Mouse (Mus musculus) erythroid progenitor cell, adult 5-6 weeks (primary cell): Measurements from ENCODE around the gene Rbck1. TPM values are rescaled to one million over a fixed set of nuclear protein-coding genes. Genes with fewer than 3 reads are reported as not detected.
"Not testable (repeated sequence)": the region's sequence is repeated elsewhere in the genome, so short reads cannot be mapped to it uniquely, and the experiment has no call there.

Source experiments
- ATAC-seq: replicated peaks from 2 replicates; pipeline ENCODE4 v1.8.0; 2016; ENCODE audit warnings: moderate number of reproducible peaks, mild to moderate bottlenecking, moderate TSS enrichment, inconsistent platforms; ENCODE audit not compliant: poor library complexity, low FRiP score, severe bottlenecking
- total RNA-seq, 2 experiments: library from RNA; stranded (forward) in 1 of 2; stranded (reverse) in 1 of 2; fragments of 150-400 nt in 1 of 2; fragments of 186-747, 209-891 nt in 1 of 2; gene quantifications; 2 replicates each; pipeline versions ENCODE4 v1.2.3 to v1.2.4; 2015 to 2017; ENCODE audit warnings: low replicate concordance in 2 of 2

The Rbck1 gene
- total RNA-seq (2015; ENCODE audit: low replicate concordance) (53.0 and 64.6 TPM in 2 replicates), total RNA-seq (2017; ENCODE audit: low replicate concordance) (20.3 and 35.2 TPM in 2 replicates)

- ATAC-seq = peak; percentile 88
Observed at GRCm38 (mm10) chr2:152332101-152332825, at the start of gene Rbck1. Gene Rbck1, minus strand, starts transcription at chr2:152332653.

DNA sequence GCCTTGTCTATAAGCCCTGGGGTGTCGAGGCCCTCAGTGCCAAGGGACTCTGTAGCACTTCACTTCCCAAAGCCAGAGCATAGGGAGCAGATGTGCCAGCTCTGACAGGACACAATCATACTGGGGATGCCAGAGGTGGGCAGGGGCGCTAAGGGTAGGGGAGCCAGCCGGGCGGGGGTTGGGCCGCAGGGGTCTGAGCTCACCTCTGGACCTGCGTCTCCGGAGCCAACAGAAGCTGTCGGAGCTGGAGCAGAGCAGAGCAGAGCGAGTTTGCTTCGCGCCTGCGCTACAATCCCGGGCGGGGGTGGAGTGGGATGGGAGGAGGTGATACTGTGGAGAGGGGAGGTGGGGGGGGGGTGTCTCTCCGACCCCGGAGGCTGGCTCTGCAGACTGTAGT, 43.9 kb upstream of the Rbck1 start, which contains the start of gene Nrsn2:
TSS of gene Nrsn2 (minus strand) at position 294 of the 397 bp plus-strand sequence.
- no peak for ATAC-seq

DNA sequence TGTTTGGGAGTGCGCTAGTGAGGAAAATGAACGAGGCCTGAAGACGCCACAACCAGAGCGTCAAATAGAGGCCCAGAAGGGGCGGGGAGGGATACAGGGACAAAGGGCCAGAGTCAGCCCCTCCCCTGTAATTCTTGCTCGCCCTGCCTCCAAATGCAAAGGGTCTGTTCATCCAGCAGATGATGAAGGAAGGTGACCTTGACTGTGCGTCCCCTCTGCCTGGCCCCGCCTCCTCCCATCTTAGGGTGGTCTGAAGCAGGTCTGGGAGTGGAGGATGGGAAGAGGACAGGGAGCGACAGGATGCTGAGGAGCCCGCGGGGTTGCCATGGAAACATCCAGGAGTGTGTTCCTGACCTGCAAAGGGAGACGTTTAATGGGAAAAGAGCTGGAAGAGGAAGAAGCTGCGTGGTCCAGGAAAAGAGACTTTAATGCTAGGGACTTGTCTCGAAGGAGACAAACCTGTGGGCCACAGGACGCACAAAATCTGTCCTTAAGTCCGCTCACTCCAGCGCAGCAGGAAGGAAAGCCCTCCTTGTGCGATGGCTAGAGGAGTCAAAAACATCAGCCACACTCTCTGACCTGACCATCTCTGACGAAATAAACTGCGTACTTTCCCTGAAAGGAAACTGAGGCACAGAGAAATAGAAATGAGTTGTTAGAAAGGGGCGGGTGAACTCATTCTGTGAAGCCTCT, 43.3 kb upstream of the Rbck1 start:
- no peak for ATAC-seq

GRCm38 (mm10) chr2:152373547-152373946, 41.1 kb upstream of the Rbck1 start:
- peak; percentile 86 for ATAC-seq

GRCm38 (mm10) chr2:152372661-152373060, 40.2 kb upstream of the Rbck1 start:
- no peak for ATAC-seq

DNA sequence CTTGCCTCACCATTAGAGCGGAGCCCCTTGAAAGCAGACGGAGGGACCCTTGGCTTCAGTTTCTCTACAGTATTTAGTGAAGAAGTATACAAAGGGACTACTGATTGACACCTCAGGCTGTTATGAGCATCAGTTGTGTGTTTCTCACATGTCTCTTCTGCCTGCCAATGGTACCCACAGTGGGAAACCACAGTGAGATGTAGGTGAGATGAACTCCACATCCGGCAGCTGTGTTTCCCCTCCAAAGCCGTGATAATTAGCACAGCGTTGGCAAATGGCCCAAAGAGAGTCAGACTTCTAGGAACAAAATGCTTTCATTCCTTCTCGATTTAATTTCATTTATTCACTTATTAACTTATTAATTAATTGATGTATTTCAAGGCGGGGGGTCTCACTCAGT, 39.7 kb upstream of the Rbck1 start:
- no peak for ATAC-seq

- ATAC-seq = peak; percentile 59
Observed at GRCm38 (mm10) chr2:152368532-152369140, 36.2 kb upstream of the Rbck1 start.

DNA sequence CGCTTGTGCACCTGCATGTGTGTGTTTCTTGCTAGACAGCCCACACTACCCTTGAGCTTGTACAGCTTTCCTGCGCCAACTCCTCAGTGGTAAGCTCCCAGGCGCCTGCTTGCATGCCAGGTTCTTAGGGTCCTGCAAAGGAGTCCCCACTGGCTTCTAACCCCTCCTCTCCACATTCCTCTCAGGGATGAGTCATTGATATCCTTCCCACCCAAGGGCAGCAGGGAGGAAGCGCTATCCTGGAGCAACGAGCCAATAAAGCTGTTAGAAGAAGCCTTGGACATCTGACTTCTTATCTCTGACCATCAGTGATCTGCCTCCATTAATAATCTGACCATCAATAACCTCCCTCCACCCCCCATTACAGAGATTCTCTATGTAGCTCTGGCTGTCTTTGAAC, 35.5 kb upstream of the Rbck1 start:
- ATAC-seq = no peak

GRCm38 (mm10) chr2:152363245-152364147, 31.0 kb upstream of the Rbck1 start:
- ATAC-seq = peak; percentile 91

DNA sequence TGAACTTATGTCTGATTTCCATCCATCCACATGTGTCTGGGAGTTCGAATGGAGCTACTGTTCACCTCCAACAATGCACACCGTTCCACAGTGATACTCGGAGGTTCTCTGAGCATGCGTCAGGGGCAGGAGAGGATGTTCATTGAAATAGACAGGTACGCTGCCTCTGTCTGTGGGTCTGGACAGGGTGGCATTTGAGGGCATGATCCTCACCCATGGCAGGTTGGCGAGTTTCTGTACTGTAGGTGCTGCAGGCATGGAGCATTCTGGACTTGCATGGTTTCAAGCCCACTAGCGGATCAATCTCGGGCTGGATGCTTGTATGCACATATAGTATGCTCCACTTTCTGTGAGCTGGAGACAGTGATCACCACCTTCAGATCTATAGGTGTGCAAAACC, 28.7 kb upstream of the Rbck1 start:
- no peak for ATAC-seq

GRCm38 (mm10) chr2:152360271-152360775, 27.9 kb upstream of the Rbck1 start:
- no peak for ATAC-seq

- no peak for ATAC-seq
Observed at GRCm38 (mm10) chr2:152359616-152360015, 27.2 kb upstream of the Rbck1 start.

GRCm38 (mm10) chr2:152358977-152359376, 26.5 kb upstream of the Rbck1 start:
- not testable (repeated sequence) for ATAC-seq

- no peak for ATAC-seq
Observed at GRCm38 (mm10) chr2:152357254-152357653, 24.8 kb upstream of the Rbck1 start.

DNA sequence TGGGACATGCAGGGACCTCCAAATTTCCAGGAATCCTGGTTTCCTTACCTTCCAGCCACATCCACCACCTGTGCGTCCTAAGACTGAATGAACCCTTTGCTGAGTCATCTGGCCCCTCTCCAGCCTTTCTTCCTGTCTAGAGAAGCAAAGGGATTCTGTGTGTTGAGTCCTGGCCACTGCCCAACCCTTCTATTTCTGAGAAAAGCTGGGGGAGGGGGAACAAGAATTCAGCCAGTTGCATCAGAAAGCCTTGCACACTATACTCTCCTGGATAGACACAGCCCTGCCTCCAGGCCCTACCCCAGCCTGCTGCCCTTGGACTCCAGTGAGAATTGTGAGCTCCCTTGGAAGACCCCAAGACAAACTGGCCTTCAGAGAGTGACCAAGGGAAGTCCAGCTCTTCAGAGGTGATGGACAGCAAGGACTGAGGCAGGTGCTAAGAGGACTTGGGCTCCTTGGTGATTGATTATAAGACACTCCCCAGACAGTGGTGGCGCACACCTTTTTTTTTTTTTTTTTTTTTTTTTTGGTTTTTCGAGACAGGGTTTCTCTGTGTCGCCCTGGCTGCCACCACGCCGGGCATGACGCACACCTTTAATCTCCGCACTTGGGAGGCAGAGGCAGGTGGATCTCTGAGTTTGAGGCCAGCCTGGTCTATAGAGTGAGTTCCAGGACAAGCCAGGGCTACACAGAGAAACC, 17.5 kb upstream of the Rbck1 start:
- no peak for ATAC-seq

DNA sequence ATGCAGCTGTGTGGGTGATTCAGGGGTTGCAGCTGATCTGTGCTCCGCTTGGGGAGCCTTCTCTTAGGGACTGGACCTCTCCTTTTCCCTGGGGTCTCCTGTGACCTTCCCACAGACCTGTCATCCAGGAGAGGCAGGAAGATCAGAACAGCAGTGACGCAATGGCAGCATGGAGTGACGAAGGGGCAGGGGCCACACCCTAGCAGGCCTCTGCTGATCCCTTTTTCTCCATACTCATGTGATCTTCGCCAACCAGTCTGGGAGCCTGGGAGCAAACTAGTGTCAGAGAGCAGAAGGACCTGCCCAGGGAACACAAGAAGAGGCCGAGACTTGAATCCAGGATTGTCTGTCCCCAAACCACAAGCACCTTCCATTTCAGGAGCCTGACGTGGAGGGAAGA, 16.8 kb upstream of the Rbck1 start:
- no peak for ATAC-seq

GRCm38 (mm10) chr2:152347722-152348121, 15.3 kb upstream of the Rbck1 start:
- ATAC-seq = no peak

DNA sequence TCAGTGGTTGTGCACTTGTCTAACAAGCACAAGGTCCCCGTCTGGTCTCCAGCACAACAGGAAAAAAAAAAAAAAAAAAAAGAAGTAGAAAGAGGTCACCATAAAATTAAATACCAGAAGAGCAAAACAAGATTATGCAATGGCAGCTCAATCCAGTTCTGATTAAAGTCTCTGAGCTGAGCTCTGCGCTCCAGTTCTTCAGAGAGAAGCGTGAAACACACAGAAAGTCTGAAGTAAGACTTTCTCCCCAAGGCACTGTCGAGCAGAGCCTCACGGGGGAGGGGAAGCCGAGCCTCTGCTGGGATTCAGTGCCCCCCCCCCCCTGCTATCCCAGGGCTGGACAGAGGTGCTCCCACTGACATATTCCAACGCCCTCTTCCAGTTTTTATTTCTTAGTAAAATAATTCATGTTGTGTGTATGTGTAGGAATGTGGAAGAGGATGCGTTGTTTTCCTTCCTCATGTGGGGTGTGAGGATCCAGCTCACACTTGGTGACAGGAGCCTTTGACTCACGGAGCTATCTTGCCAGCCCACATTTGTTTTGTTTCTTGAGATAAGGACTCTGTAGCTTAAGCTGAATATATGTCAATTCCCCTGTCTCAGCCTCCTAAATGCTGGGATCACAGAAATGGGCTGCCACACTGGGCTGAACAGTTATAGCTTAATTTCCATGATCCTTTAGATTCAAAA, 14.5 kb upstream of the Rbck1 start:
- ATAC-seq = peak; percentile 58
